Mouse (Mus musculus) spleen, adult 2 months (tissue): ENCODE measurements around the gene Sspn.

ENCODE experiments used
- CTCF ChIP-seq: fragments of 200-500 bp; IDR thresholded peaks from 2 replicates; pipeline ENCODE4 v1.5.1; 2011; ENCODE audit warnings: mild to moderate bottlenecking, inconsistent platforms; ENCODE audit not compliant: insufficient read depth, insufficient read length, insufficient replicate concordance; ENCODE audit errors: extremely low read depth
- POLR2A ChIP-seq: fragments of 200-500 bp; IDR thresholded peaks from 2 replicates; pipeline ENCODE4 v1.6.1; 2011; ENCODE audit warnings: low read depth, low read length, inconsistent platforms

DNA sequence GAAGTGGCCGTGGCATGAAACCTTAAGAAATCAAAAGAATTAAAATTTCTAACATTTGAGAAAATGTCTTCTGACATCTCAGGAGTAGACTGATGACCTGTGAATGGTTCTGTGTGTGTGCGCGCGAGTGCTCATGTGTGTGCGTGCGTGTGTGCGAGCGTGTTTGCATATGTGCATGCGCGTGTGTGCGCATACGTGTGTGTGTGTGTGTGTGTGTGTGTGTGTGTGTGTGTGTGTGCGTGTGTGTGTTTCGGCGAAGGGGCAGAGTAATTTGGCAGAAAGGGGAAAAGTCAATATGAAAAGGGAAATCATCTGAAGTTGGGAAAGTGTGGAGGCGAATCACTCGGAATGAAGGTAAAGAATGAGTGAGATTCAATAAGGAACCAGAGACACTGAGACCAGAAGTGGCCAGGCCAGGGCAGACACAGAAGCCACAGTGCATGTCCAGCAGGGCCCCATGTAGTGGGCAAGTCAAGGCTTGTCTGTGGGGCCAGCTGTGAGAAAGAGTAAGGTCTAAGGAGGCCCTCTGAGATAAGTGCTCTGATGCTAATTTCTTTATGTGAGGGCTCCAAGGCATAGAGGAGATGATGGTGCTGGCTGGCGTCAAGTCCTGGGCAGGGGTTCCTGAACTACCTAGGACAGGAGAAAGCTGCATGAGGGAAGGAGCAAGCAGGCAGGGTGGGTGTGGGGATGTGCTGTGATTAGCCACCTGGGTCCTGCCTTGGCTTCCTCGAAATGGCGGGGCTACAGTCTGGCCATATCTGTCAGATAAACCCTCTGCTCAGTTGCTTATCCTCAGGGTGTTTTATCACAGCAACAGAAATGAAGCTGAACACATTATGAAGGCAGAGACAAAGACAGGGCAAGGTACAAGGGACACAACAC, 38.8 kb upstream of the Sspn start:
- no peak for TF ChIP-seq CTCF
- TF ChIP-seq POLR2A, result no peak
